Mouse (Mus musculus) MEL (cell line): ENCODE data around the gene Ptprn2. TPM values are rescaled to one million over a fixed set of nuclear protein-coding genes. Genes with fewer than 3 reads are reported as not detected.
A peak's percentile ranks its signal among the peaks of the same experiment; 100 is the strongest.

Experiments
- DNase-seq: peaks from one replicate; pipeline ENCODE4 v3.0.0; 2011; ENCODE audit warnings: low read depth, low spot score
- H3K27ac ChIP-seq: 2 replicates; pipeline ENCODE4 v1.5.1; 2012; ENCODE audit warnings: low read depth, mild to moderate bottlenecking, control low read depth, low read length, moderate library complexity; ENCODE audit not compliant: control insufficient read depth
- H3K27me3 ChIP-seq, 2 experiments: fragments of 150-350 bp in 1 of 2; sonication (generic) in 1 of 2; 2 replicates each; pipeline ENCODE4 v1.6.1; 2012; ENCODE audit warnings: low read length in 2 of 2, mild to moderate bottlenecking in 2 of 2, improper control_type of control experiment in 1 of 2, moderate library complexity in 1 of 2; ENCODE audit not compliant: insufficient read depth in 2 of 2, control insufficient read depth in 1 of 2
- H3K36me3 ChIP-seq, 2 experiments: 2 replicates each; pipeline ENCODE4 v1.6.1; 2012 to 2014; ENCODE audit warnings: low read length in 2 of 2, improper control_type of control experiment in 1 of 2, inconsistent platforms in 1 of 2, mild to moderate bottlenecking in 1 of 2; ENCODE audit not compliant: insufficient read depth in 2 of 2, control insufficient read depth in 1 of 2
- H3K4me1 ChIP-seq, 2 experiments: fragments of 150-350 bp in 1 of 2; sonication (generic) in 1 of 2; 2 replicates each; pipeline ENCODE4 v1.6.1; 2012; ENCODE audit warnings: low read length in 2 of 2, improper control_type of control experiment in 1 of 2, mild to moderate bottlenecking in 1 of 2; ENCODE audit not compliant: insufficient read depth in 2 of 2, control insufficient read depth in 1 of 2
- H3K4me3 ChIP-seq, 2 experiments: fragments of 150-350 bp in 1 of 2; sonication (generic) in 1 of 2; 2 replicates each; pipeline ENCODE4 v1.5.1; 2012; ENCODE audit warnings: low read depth in 2 of 2, low read length in 2 of 2, mild to moderate bottlenecking in 2 of 2, moderate library complexity in 2 of 2, control low read depth in 1 of 2, improper control_type of control experiment in 1 of 2; ENCODE audit not compliant: control insufficient read depth in 1 of 2, insufficient read depth in 1 of 2
- H3K79me2 ChIP-seq: 2 replicates; pipeline ENCODE4 v1.6.1; 2012; ENCODE audit warnings: mild to moderate bottlenecking, low read length, moderate library complexity; ENCODE audit not compliant: control insufficient read depth, poor library complexity, insufficient read depth
- H3K9ac ChIP-seq: 2 replicates; pipeline ENCODE4 v1.6.1; 2012; ENCODE audit warnings: low read depth, mild to moderate bottlenecking, control low read depth, low read length, moderate library complexity; ENCODE audit not compliant: control insufficient read depth, poor library complexity, severe bottlenecking
- H3K9me3 ChIP-seq: fragments of 150-350 bp; sonication (generic); replicated peaks from 2 replicates; pipeline ENCODE4 v1.6.1; 2012; ENCODE audit warnings: mild to moderate bottlenecking, low read length, improper control_type of control experiment, moderate library complexity; ENCODE audit not compliant: insufficient read depth
- BHLHE40 ChIP-seq: IDR thresholded peaks from 2 replicates; pipeline ENCODE4 v1.6.1; 2012; ENCODE audit warnings: low read depth, mild to moderate bottlenecking, inconsistent platforms, low read length, improper control_type of control experiment, borderline replicate concordance
- CTCF ChIP-seq, 3 experiments: IDR thresholded peaks in 2 of 3; conservative IDR thresholded peaks in 1 of 3; 2 replicates each; pipeline ENCODE4 v1.5.1; 2011 to 2012; ENCODE audit warnings: low read length in 3 of 3, low read depth in 2 of 3, mild to moderate bottlenecking in 2 of 3, improper control_type of control experiment in 1 of 3, inconsistent platforms in 1 of 3, mixed read lengths in 1 of 3, moderate library complexity in 1 of 3; ENCODE audit not compliant: control insufficient read depth in 1 of 3, insufficient read depth in 1 of 3, poor library complexity in 1 of 3, severe bottlenecking in 1 of 3
- E2F4 ChIP-seq: IDR thresholded peaks from 2 replicates; pipeline ENCODE4 v1.6.1; 2011; ENCODE audit warnings: low read depth, low read length, improper control_type of control experiment, borderline replicate concordance
- ETS1 ChIP-seq: IDR thresholded peaks from 2 replicates; pipeline ENCODE4 v1.6.1; 2012; ENCODE audit warnings: low read depth, mild to moderate bottlenecking, inconsistent platforms, low read length, improper control_type of control experiment, moderate library complexity
- HCFC1 ChIP-seq: IDR thresholded peaks from 2 replicates; pipeline ENCODE4 v1.6.1; 2012; ENCODE audit warnings: low read depth, mild to moderate bottlenecking, inconsistent platforms, low read length, improper control_type of control experiment, moderate library complexity
- JUND ChIP-seq: IDR thresholded peaks from 2 replicates; pipeline ENCODE4 v1.6.1; 2011; ENCODE audit warnings: low read depth, mild to moderate bottlenecking, improper control_type of control experiment, low read length
- KAT2A ChIP-seq: conservative IDR thresholded peaks from 2 replicates; pipeline ENCODE4 v1.6.1; 2012; ENCODE audit warnings: low read depth, low read length, improper control_type of control experiment, inconsistent platforms
- MAFK ChIP-seq: IDR thresholded peaks from 2 replicates; pipeline ENCODE4 v1.6.1; 2011; ENCODE audit warnings: low read depth, mild to moderate bottlenecking, low read length, improper control_type of control experiment, borderline replicate concordance
- MAX ChIP-seq: IDR thresholded peaks from 2 replicates; pipeline ENCODE4 v1.6.1; 2011; ENCODE audit warnings: low read length, improper control_type of control experiment
- MYB ChIP-seq: IDR thresholded peaks from 2 replicates; pipeline ENCODE4 v1.6.1; 2011; ENCODE audit warnings: mild to moderate bottlenecking, low read depth, low read length, improper control_type of control experiment
- MYC ChIP-seq: IDR thresholded peaks from 2 replicates; pipeline ENCODE4 v1.6.1; 2011; ENCODE audit warnings: low read depth, mild to moderate bottlenecking, low read length, improper control_type of control experiment, moderate library complexity
- NELFE ChIP-seq: IDR thresholded peaks from 2 replicates; pipeline ENCODE4 v1.6.1; 2011; ENCODE audit warnings: low read depth, low read length, improper control_type of control experiment
- RCOR1 ChIP-seq: IDR thresholded peaks from 2 replicates; pipeline ENCODE4 v1.6.1; 2012; ENCODE audit warnings: low read depth, mild to moderate bottlenecking, inconsistent platforms, low read length, improper control_type of control experiment
- SMC3 ChIP-seq: IDR thresholded peaks from 2 replicates; pipeline ENCODE4 v1.6.1; 2011; ENCODE audit warnings: low read depth, low read length, improper control_type of control experiment
- TAL1 ChIP-seq: IDR thresholded peaks from 2 replicates; pipeline ENCODE4 v1.6.1; 2012; ENCODE audit warnings: mild to moderate bottlenecking, inconsistent platforms, low read length, moderate library complexity, mixed read lengths
- USF2 ChIP-seq, 2 experiments: IDR thresholded peaks; 2 replicates each; pipeline ENCODE4 v1.6.1; 2011 to 2012; ENCODE audit warnings: improper control_type of control experiment in 2 of 2, low read length in 2 of 2, borderline replicate concordance in 1 of 2, inconsistent platforms in 1 of 2, low read depth in 1 of 2, mild to moderate bottlenecking in 1 of 2; ENCODE audit not compliant: insufficient read depth in 1 of 2
- ZC3H11A ChIP-seq: IDR thresholded peaks from 2 replicates; pipeline ENCODE4 v1.6.1; 2012; ENCODE audit warnings: low read depth, mild to moderate bottlenecking, inconsistent platforms, low read length, improper control_type of control experiment
- ZNF384 ChIP-seq: IDR thresholded peaks from 2 replicates; pipeline ENCODE4 v1.6.1; 2012; ENCODE audit warnings: low read depth, mild to moderate bottlenecking, inconsistent platforms, low read length, improper control_type of control experiment
- polyA plus RNA-seq, 2 experiments: library from polyadenylated mRNA; stranded (reverse) in 1 of 2; unstranded in 1 of 2; fragments of >175 nt in 1 of 2; fragments of >200 nt in 1 of 2; gene quantifications; 2 replicates each; pipeline versions ENCODE4 v1.2.1 to v1.2.4; 2012; ENCODE audit warnings: low replicate concordance in 2 of 2, low read depth in 1 of 2; ENCODE audit not compliant: insufficient read length in 2 of 2, insufficient read depth in 1 of 2, missing spikeins in 1 of 2
- total RNA-seq: library from RNA; depleted of rRNA; stranded (reverse); fragments of 300-350 nt; gene quantifications from 2 replicates; pipeline ENCODE4 v1.2.3, GENCODE M21; 2012

The Ptprn2 gene
- total and polyA plus RNA-seq, 3 experiments, result not detected

- no peaks in the 10 kb centered on the region for H3K4me1 ChIP-seq
- H3K27ac ChIP-seq, result no peak overlapping the region
- no peaks in the 10 kb centered on the region for H3K27me3 ChIP-seq
- H3K9ac ChIP-seq, result no peak overlapping the region
- TF ChIP-seq SMC3 (peak; percentile 22; the same call in 1 of the 2 replicates), MAFK (no peak), CTCF (IDR thresholded peaks at IDR 0.05 in 2 of 3, conservative IDR thresholded peaks at IDR 0.05 in 1 of 3; ENCODE audit: control insufficient read depth in 1 of 3, insufficient read depth in 1 of 3, low read depth in 2 of 3, low read length in 3 of 3, poor library complexity in 1 of 3, severe bottlenecking in 1 of 3) (peak; percentile 29 to 47 (median 46))
- no peaks in the 10 kb centered on the region for H3K79me2 ChIP-seq
- no peaks in the 10 kb centered on the region for H3K36me3 ChIP-seq
- peak; percentile 26 for DNase-seq
- no peaks in the 10 kb centered on the region for H3K9me3 ChIP-seq
- H3K4me3 ChIP-seq, result no peak overlapping the region
Observed at GRCm38 (mm10) chr12:116653684-116654083, 168.2 kb downstream of the Ptprn2 start.

GRCm38 (mm10) chr12:116660076-116660475 lies 174.6 kb downstream of the Ptprn2 start:
- TF ChIP-seq ZC3H11A (no peak), KAT2A (no peak), ETS1 (no peak), MAX (no peak), ZNF384 (no peak), NELFE (no peak), RCOR1 (no peak), JUND (no peak), TAL1 (no peak), USF2 (IDR thresholded peaks at IDR 0.05; ENCODE audit: borderline replicate concordance in 1 of 2, insufficient read depth in 1 of 2, low read depth in 1 of 2, low read length in 2 of 2) (no peak), MYC (no peak), MYB (no peak), E2F4 (no peak), BHLHE40 (no peak), HCFC1 (no peak)
- Histone ChIP-seq H3K9me3 (no peaks in the 10 kb centered on the region; the same call in 1 of the 2 replicates), H3K9ac (no peak overlapping the region), H3K79me2 (no peaks in the 10 kb centered on the region), H3K4me3 (no peak overlapping the region), H3K27me3 (no peaks in the 10 kb centered on the region), H3K36me3 (no peaks in the 10 kb centered on the region), H3K27ac (no peak overlapping the region), H3K4me1 (no peaks in the 10 kb centered on the region)
- no peak for DNase-seq
